Mouse (Mus musculus): Measurements from ENCODE around the gene Ctxn1.
"Not testable (repeated sequence)": the region's sequence is repeated elsewhere in the genome, so short reads cannot be mapped to it uniquely, and the experiment has no call there.

Gene Ctxn1

GRCm38 (mm10) chr8:4259125-4259804 lies at the start of gene Ctxn1:
Gene Ctxn1 (minus strand): TSS chr8:4259274.
- DNase-seq (ENCODE audit: low spot score in 2 of 2), result peak; percentile 91 to 98

GRCm38 (mm10) chr8:4305838-4306237 lies 46.8 kb upstream of the Ctxn1 start:
- DNase-seq (ENCODE audit: low spot score in 2 of 2), result no peak

DNA sequence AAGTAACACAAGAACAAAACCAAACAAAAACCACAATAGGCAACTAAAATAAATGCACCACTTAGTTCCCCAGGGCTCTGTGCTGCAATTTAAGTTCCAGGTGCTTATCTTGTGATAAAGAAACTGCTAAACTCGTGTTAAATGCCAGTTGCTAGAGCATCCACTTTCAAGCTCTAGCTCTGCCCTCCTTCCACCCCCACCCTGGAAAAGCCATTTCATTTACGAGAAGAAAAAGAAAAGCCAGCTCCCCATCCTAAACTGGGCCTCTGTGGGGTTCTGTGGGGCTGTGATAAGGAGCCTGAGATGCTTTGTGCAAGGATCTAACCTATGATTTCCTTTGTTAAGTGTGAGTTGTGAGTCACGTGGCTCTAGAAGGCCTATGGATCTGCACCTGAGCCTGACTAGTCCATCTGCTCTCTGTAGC lies 45.1 kb upstream of the Ctxn1 start:
- DNase-seq (ENCODE audit: low spot score in 2 of 2), result no peak

- no peak for DNase-seq (ENCODE audit: low spot score in 2 of 2)
Measured at GRCm38 (mm10) chr8:4297822-4298221, 38.7 kb upstream of the Ctxn1 start.

GRCm38 (mm10) chr8:4292738-4293137 lies 33.7 kb upstream of the Ctxn1 start:
- no peak for DNase-seq (ENCODE audit: low spot score in 2 of 2)

DNA sequence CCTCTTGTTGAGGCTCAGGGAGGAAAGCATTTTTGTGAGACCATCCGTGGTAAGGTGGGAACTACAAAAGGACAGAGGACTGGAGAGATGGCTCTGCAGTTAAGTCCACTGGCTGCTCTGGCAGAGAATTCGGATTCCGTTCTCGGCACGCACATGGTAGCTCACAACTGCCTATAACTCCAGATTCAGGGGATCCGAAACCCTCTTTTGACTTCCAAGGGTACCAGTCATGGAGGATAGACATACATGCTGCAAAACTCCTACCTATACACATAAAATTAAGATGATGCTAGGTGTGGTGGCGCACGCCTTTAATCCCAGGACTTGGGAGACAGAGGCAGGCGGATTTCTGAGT lies 17.0 kb upstream of the Ctxn1 start:
- no peak for DNase-seq (ENCODE audit: low spot score in 2 of 2)

DNA sequence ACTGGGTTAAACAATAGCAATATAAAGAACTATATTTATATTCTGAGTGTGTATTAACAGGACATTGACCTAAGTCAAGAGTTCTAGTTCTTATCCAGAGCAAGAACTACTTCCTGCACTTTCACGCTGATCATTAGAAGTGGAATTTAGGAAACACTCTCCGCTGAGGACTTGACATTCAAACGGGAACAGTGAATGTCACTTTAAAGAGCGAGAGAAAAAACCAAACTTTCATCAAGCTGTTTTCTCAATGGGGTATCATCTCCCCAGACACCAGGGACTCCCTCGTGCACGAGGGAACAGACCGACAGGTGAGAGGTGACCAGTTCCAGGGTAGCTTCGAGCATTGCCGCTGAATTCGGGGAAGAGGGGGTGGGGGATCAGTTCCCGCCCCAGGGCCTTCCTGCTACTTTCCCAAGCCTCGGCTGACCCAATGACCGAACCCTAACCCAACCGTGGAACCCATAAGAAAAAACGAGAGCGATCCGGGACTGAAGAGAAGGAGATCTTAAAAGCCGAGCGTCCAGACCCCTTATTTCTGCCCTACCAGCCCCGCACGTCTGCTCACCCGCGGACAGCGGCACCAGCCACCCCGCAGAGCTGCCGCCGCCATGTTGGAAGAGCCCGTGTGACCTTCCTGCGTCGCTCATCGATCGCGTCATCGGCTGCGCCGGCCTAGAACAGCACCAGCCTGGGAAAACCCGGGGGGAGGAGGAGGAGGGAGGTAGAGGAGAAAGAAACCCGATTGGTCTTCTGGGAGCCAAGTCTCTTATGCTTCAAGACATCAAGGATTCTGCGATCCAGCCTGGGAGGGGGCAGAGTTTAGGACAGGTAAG lies 16.4 kb upstream of the Ctxn1 start, which contains the start of gene Timm44:
Gene Timm44 (minus strand): TSS at position 639 of the 836 bp plus-strand sequence.
- DNase-seq (ENCODE audit: low spot score in 2 of 2), result peak; percentile 89 to 97

DNA sequence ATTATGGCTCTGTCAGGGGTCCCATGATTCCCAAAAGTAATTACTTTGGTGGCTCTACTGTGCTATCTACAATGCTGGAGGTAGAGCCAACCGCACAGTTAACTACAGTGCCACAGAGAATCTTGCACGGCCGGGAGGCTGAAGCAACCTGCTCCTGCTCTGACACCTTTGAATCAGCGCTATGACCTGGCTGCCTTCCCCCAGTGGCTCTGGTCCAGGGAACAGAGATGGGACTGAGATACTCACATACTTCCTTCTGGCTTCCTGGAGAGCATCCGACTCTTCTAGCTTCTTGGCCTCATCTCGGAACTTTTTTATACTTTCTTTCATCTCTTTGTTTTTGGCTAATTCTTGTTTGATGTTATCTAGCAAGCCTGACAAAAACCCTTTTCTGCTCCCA lies 10.5 kb upstream of the Ctxn1 start:
- no peak for DNase-seq (ENCODE audit: low spot score in 2 of 2)

- DNase-seq (ENCODE audit: low spot score in 2 of 2), result no peak
Measured at GRCm38 (mm10) chr8:4267627-4268026, 8.6 kb upstream of the Ctxn1 start.

DNA sequence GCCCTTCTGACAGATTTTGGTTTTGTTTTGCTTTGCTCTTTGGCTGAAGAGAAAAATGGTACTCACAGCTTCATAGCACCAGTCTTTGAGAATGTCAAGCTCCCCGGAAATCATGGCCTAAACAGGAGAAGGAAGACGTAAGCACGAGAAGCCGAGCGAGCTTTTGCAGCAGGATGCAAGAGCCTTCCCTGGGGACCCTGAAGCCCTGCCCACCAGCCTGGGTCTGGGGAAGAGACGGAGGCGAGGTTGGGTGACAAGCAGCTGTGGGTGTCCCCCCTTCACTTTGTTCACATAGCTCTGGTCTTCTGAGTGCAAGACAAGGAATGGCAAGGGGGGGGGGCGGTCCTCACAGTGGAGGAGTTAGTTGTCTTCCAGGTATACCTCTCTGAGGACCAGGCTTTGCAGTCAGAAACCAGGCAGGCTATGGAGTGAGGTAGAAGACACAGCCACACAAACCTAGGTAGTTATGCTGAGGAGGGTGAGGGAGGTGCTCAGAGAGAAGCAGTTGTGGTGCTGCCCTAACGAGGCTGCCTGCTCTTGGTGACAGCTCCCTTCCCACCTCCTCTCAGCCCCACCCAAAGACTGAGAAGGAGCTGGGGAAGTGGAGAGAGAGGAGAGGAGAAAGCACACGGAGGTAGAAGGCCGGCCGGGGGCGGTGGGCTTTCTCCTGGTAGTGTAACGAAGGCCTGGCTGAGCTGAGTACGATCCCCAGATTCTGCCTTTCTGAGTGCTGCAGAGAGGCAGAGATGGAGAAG lies 6.3 kb upstream of the Ctxn1 start:
- DNase-seq (ENCODE audit: low spot score in 2 of 2), result no peak

- DNase-seq (ENCODE audit: low spot score in 2 of 2), result no peak
Measured at GRCm38 (mm10) chr8:4263105-4263791, 4.2 kb upstream of the Ctxn1 start.

DNA sequence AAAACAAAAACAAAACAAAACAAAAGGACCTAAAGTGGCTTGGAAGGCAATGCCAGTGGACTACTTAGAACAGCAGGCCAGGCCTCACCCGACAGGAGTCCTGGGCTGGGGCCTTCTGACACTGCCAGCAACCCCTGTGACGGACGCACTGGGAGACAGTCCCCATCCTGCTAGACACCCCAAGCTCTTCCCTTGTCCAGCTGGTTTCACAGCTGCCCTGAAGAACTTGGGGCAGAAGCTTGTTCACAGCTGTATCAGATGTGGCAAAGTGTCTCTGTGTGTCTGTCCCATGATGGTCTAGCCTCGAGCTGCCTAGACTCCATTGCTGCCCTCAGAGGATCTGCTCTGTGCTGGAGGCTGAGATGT lies 714 bp upstream of the Ctxn1 start:
- no peak for DNase-seq (ENCODE audit: low spot score in 2 of 2)

GRCm38 (mm10) chr8:4258678-4259077 lies 396 bp downstream of the Ctxn1 start:
- DNase-seq (ENCODE audit: low spot score in 2 of 2), result no peak

DNA sequence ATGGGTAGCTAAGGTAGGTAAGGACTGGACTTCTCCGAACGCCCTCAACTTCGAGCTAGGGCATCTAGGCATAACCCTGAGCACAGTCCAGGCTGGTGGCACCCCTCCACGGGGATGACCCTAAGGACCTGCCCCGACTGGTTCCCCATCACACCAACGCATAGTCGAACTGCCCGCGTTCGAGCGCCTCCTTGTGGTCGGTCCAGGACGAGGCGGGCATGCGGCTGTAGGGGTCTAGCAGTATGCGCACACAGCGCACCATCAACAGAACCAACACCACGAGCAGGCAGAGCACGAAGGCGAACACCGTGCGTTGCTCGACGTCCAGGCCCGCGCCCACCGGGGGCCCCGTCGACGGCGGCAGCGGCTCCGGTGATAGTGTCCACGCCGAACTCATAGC lies 841 bp downstream of the Ctxn1 start:
- peak; percentile 70 to 86 for DNase-seq (ENCODE audit: low spot score in 2 of 2)

DNA sequence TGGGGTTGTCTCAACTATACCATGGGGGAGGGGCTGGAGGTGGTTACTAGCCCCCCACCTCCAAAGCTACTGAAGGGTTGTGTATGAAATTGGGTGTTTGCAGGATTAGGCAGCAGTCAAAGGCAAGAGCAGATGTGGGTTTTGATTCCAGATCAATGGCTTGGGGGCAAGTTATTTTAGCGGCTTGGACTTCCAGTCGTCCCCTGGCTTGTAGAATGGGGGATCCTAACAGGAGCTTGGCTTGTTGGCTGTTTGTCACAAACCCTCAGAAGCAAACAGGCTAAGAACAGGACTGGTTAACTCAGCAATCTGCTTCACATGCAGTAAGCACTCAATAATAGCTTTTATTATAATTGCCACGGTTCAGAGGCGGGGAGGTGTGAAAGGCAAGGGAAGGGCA lies 1.7 kb downstream of the Ctxn1 start:
- no peak for DNase-seq (ENCODE audit: low spot score in 2 of 2)

DNA sequence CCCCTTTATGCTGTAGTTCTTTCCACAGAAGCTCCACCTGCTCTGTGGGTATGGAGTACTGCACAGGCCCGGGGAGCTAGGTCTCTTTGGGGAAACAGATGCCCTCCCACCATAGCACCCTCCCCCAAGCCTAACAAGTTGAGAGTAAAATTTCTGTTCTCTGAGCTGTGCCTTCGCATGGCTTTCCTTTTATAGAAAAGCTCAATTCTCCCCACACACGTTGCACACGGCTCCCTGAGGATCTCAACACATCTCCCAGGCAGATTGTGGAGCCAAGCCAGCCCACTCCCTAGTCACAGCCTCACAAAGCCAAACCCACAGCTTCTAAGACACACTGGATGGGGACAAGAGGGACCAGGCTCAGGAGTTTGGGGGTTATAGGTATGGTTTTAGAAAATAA lies 2.2 kb downstream of the Ctxn1 start:
- DNase-seq (ENCODE audit: low spot score in 2 of 2), result no peak

GRCm38 (mm10) chr8:4255471-4255870 lies 3.6 kb downstream of the Ctxn1 start:
- DNase-seq (ENCODE audit: low spot score in 2 of 2), result not testable (repeated sequence)

- no peak for DNase-seq (ENCODE audit: low spot score in 2 of 2)
Measured at GRCm38 (mm10) chr8:4254001-4254400, 5.1 kb downstream of the Ctxn1 start.

DNA sequence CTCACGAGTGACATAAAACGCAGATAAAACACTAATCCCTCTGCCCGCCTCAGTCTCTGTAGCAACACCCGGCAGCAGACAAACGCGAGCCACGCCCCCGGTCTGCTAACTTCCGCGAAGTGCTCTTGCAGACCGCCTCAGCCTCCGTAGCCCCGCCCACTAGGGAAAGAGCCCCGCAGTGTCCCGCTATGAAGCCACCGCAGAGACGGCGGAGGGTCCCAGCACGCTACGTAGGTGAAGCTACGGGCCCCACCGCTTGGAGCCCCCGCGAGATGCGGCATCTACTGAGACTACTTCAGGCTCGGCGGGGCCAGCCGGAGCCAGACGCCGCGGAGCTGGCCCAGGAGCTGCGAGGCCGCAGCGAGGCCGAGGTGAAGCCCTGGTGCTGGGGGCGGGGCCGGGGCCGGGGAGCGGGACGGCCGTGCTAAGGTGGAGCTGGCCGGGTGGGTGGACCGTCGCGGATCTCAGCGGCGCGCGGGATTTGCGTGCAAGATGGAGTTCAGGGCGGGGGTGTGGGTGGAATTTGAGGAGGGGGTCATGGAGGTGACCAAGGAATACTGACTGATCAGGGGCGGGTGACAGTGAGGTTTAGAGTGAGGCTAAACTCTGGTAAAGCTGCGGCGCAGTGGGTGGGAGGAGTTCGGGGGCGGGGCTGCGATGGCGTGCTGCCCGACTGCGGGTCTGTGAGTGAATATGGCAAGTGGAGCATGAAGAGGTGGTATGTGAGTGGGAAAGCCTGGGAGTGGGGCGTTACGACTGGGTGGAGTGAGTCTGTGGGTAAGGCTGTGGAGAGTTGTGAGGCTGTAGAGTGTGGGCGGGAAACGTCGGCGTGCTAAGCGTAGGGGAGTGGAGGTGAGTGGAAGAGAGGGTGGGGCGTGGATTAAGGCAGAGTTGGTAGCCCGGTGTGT lies 5.9 kb downstream of the Ctxn1 start, which contains the start of gene Snapc2:
Gene Snapc2 (plus strand): TSS at position 147 of the 908 bp plus-strand sequence.
- DNase-seq (ENCODE audit: low spot score in 2 of 2), result peak; percentile 92 to 97

GRCm38 (mm10) chr8:4252116-4252760 lies 6.8 kb downstream of the Ctxn1 start:
- no peak for DNase-seq (ENCODE audit: low spot score in 2 of 2)

Measured in urinary bladder, postnatal 4 days (tissue).